In genomic region chr17:35167794-35168193, GRCm38 (mm10) we compare ENCODE assay signal across 18 mouse cellular contexts. TPM values are rescaled to one million over a fixed set of nuclear protein-coding genes. Genes with fewer than 3 reads are reported as not detected.
"Had no signal": no experiment of that assay in that cellular context is flagged by ENCODE, and none has a peak within 500 bp of the region (broad histone marks: within the 10 kb centered on the region; RNA-seq: fewer than 3 reads in every experiment).

No protein-coding gene starts in this region.

- H3K27ac ChIP-seq: kidney, postnatal 0 days; liver, embryonic 13.5 days; midbrain, embryonic 12.5 days; midbrain, embryonic 15.5 days; neural tube, embryonic 13.5 days; stomach, postnatal 0 days had no signal

- H3K4me3 ChIP-seq: liver, embryonic 13.5 days; midbrain, embryonic 12.5 days; midbrain, embryonic 15.5 days; myocyte; neural tube, embryonic 13.5 days had no signal

- ATAC-seq: midbrain, embryonic 15.5 days had no signal

- DNase-seq: kidney, adult 2 months; kidney, postnatal 25 days; liver, embryonic 13.5 days; lung, adult 2 months; lung, postnatal 14 days; retina, postnatal 1 day; right cerebral cortex, postnatal 14 days; right cerebral cortex, postnatal 4 days; thymus, adult 2 months; thymus, postnatal 14 days; thymus, postnatal 4 days had no signal

RNA-seq across cellular contexts. Expression of gene Lst1, which starts 20.4 kb away (rescaled TPM):
- total RNA-seq: megakaryocyte-erythroid progenitor cell, adult 5-6 weeks had no signal
